Mouse (Mus musculus) macrophage (primary cell): ENCODE data around the gene Mapkapk2. TPM values are rescaled to one million over a fixed set of nuclear protein-coding genes. Genes with fewer than 3 reads are reported as not detected.
"Not testable (repeated sequence)": the region's sequence is repeated elsewhere in the genome, so short reads cannot be mapped to it uniquely, and the experiment has no call there.

ENCODE experiments used
- H3K27ac ChIP-seq: fragments of 350-480 bp; formaldehyde crosslinking; 2 replicates; pipeline ENCODE4 v1.9.0; 2021
- H3K36me3 ChIP-seq: fragments of 350-480 bp; formaldehyde crosslinking; 2 replicates; pipeline ENCODE4 v1.9.0; 2021; ENCODE audit errors: inconsistent target
- H3K4me3 ChIP-seq: fragments of 350-480 bp; formaldehyde crosslinking; 2 replicates; pipeline ENCODE4 v1.9.0; 2021; ENCODE audit errors: inconsistent target
- H3K79me2 ChIP-seq: fragments of 350-480 bp; formaldehyde crosslinking; 2 replicates; pipeline ENCODE4 v1.9.0; 2021; ENCODE audit errors: inconsistent target
- WGBS: methylation state at CpG from one replicate; pipeline ENCODE4 v1.1.7; 2026; ENCODE audit warnings: inconsistent platforms; ENCODE audit not compliant: missing documents; 5-methylcytosine and 5-hydroxymethylcytosine counted together
- polyA plus RNA-seq: library from polyadenylated mRNA; stranded (reverse); fragments of 250-400 nt; gene quantifications from 3 replicates; pipeline ENCODE4 v1.2.4, GENCODE M21; 2018; ENCODE audit warnings: inconsistent platforms
- total RNA-seq, 78 experiments: library from RNA; depleted of rRNA; stranded (reverse); fragments of 250-400 nt; gene quantifications; 1 replicate in 9 of 78; 2 replicates in 24 of 78; 3 replicates in 43 of 78; 4 replicates in 2 of 78; pipeline ENCODE4 v1.2.4; 2018; ENCODE audit warnings: inconsistent platforms in 56 of 78

Mapkapk2 gene
- 1,000 to 10,000 TPM in 2 of 26 experiments, 100 to 1,000 TPM in 16, 10 to 100 TPM in 8; 49.4 to 1,356 (median 242) TPM for total RNA-seq (2018; cell fraction: chromatin; rRNA removed)
- 100 to 1,000 TPM; 131 to 754 (median 228) TPM for total RNA-seq (2018; cell fraction: cytosol; rRNA removed)
- 1,000 to 10,000 TPM in 3 of 26 experiments, 100 to 1,000 TPM in 21, 10 to 100 TPM in 2; 85.5 to 1,231 (median 424) TPM for total RNA-seq (2018; cell fraction: nucleus; rRNA removed)
- polyA plus RNA-seq: 87.7 to 156 TPM (median 109 TPM) in 3 replicates

DNA sequence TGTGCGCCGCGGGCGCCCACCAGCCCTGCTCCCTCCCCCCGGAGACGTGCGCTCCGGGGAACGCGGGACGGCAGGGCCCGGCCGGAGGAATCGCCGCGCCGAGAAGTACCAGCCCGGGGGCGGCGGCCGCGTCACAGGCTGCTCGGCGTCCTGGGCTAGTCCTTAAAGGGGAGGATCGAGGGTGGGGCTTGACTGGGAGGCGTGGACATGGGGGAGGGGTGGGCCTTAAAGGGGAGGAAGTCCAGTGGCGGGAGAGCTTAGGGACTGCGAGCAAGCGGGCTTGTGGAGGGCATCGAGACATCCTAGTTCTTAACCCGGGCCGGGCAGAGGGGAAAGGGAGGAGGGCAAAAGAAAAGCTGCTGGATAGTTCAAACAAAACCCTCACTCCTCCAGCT is at the start of gene Mapkapk2:
Gene Mapkapk2, minus strand, starts transcription at position 127 of the 395 bp plus-strand sequence.
- WGBS: under 1% methylated on average over 31 of the region's 32 CpGs
- peak within 1 kb of the TSS; percentile 80 for H3K27ac ChIP-seq

GRCm38 (mm10) chr1:131146181-131146614 is 48.6 kb upstream of the Mapkapk2 start:
- Histone ChIP-seq H3K4me3 (no peak overlapping the region), H3K79me2 (no peaks in the 10 kb centered on the region), H3K36me3 (no peaks in the 10 kb centered on the region), H3K27ac (no peak overlapping the region)
- 4% methylated on average over 3 of the region's 3 CpGs for WGBS

More for the DNA sequence above, at the start of gene Mapkapk2:
- peak within 1 kb of the TSS; percentile 63 for H3K4me3 ChIP-seq
- peaks cover 44% of the 10 kb centered on the region for H3K79me2 ChIP-seq
- no peaks in the 10 kb centered on the region for H3K36me3 ChIP-seq

GRCm38 (mm10) chr1:131145222-131145621 is 47.6 kb upstream of the Mapkapk2 start:
- 93% methylated on average over 3 of the region's 3 CpGs for WGBS
- H3K36me3 ChIP-seq, H3K27ac ChIP-seq, H3K79me2 ChIP-seq, H3K4me3 ChIP-seq: not testable (repeated sequence)

GRCm38 (mm10) chr1:131142472-131142871 is 44.8 kb upstream of the Mapkapk2 start:
- 73% methylated on average over 1 of the region's 1 CpGs for WGBS
- Histone ChIP-seq H3K27ac (no peak overlapping the region), H3K36me3 (no peaks in the 10 kb centered on the region), H3K4me3 (no peak overlapping the region), H3K79me2 (no peaks in the 10 kb centered on the region)

GRCm38 (mm10) chr1:131141449-131141848 is 43.8 kb upstream of the Mapkapk2 start:
- Histone ChIP-seq H3K79me2 (no peaks in the 10 kb centered on the region), H3K4me3 (no peak overlapping the region), H3K36me3 (no peaks in the 10 kb centered on the region), H3K27ac (no peak overlapping the region)
- 7% methylated on average over 2 of the region's 2 CpGs for WGBS

GRCm38 (mm10) chr1:131139102-131140095 is 41.8 kb upstream of the Mapkapk2 start:
- WGBS: 35% methylated on average over 11 of the region's 11 CpGs
- H3K79me2 ChIP-seq: no peaks in the 10 kb centered on the region
- no peaks in the 10 kb centered on the region for H3K36me3 ChIP-seq
- peak overlapping the region; percentile 88 for H3K27ac ChIP-seq
- H3K4me3 ChIP-seq: peak overlapping the region; percentile 61

DNA sequence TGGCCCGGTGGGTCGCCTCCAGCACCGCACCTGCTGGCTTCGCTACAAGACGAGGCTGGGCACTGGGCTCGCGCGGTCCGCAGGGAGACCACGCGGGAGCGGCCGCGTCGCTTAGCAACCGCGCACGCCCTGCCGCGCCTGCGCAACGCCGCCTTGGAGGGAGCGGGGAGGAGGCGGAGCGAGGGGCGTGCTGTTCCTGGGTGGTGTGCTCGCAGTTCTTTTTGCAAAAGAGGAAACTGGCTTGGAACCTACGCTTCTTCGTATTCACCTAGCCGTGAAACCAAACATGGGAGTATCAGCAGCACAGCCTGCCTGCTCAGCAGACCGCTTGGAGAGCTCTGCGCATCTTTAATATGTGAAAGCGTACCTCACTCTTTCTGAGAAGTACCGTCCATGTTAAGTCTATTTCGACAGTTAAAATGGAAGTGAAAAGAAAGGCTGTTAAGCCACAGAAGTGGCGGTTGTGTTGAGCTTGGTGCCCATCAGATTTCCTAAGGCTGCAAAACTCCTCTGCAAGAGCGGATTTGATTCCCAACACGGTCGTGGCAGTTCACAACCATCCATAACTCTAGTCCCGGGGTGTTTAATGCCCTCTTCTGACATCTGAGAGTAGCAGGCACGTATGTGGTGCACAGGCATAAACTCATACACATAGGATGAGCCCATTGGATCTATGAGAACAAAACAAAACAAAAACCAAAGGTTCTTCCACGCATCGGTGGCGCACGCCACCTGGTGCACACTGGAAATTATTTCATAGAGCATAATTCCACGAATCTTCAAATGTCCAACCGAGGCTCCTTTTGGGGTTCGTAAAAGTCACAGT is 40.8 kb upstream of the Mapkapk2 start, which contains the start of gene Dyrk3:
Gene Dyrk3, minus strand, starts transcription at position 150 of the 826 bp plus-strand sequence.
- 2% methylated on average over 45 of the region's 49 CpGs for WGBS
- Histone ChIP-seq H3K36me3 (no peaks in the 10 kb centered on the region), H3K27ac (peak within 1 kb of the TSS; percentile 88), H3K79me2 (no peaks in the 10 kb centered on the region), H3K4me3 (peak within 1 kb of the TSS; percentile 61)

GRCm38 (mm10) chr1:131137717-131138118 is 40.1 kb upstream of the Mapkapk2 start:
- 1% methylated on average over 19 of the region's 36 CpGs for WGBS
- H3K36me3 ChIP-seq: no peaks in the 10 kb centered on the region
- peak overlapping the region; percentile 41 for H3K4me3 ChIP-seq
- H3K79me2 ChIP-seq: no peaks in the 10 kb centered on the region
- H3K27ac ChIP-seq: no peak overlapping the region

- Histone ChIP-seq H3K79me2 (no peaks in the 10 kb centered on the region), H3K27ac (no peak overlapping the region)
- WGBS: 44% methylated on average over 5 of the region's 5 CpGs
Measured at GRCm38 (mm10) chr1:131137111-131137510, 39.5 kb upstream of the Mapkapk2 start.

DNA sequence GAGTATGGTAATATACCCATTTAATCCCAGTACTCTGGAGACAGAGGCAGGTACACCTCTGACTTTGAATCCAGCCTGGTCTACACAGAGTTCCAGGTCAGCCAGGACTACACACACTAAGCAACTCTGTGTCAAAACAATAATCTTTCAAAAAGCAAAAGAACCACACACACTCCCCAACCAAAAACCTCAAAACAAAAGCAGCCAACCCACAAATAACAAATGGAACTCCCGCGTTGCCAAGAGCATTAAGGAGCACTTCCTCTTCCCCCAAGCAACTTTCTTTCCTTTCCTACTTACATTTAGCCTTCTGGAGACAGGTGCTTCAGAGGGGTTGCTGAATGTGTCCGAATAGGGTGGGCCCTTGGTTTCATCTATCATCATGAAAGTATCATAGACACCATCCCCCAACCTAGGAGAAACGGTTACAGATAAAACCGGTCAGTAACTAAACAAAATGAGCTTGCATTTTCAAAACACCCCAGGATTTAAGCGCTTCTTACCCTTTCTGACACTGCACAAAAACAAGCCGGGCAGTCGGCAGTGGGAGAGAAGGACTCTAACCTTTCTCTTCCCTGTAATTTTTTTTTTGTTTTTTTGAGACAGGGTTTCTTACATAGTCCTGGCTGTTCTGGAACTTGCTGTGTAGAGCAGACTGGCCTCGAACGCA is 38.5 kb upstream of the Mapkapk2 start:
- no peaks in the 10 kb centered on the region for H3K79me2 ChIP-seq
- no peak overlapping the region for H3K4me3 ChIP-seq
- H3K36me3 ChIP-seq: no peaks in the 10 kb centered on the region
- H3K27ac ChIP-seq: peak overlapping the region; percentile 17
- 29% methylated on average over 8 of the region's 10 CpGs for WGBS

More at GRCm38 (mm10) chr1:131137111-131137510, 39.5 kb upstream of the Mapkapk2 start:
- Histone ChIP-seq H3K36me3 (no peaks in the 10 kb centered on the region), H3K4me3 (peak overlapping the region; percentile 41; the same call in 1 of the 2 replicates)

DNA sequence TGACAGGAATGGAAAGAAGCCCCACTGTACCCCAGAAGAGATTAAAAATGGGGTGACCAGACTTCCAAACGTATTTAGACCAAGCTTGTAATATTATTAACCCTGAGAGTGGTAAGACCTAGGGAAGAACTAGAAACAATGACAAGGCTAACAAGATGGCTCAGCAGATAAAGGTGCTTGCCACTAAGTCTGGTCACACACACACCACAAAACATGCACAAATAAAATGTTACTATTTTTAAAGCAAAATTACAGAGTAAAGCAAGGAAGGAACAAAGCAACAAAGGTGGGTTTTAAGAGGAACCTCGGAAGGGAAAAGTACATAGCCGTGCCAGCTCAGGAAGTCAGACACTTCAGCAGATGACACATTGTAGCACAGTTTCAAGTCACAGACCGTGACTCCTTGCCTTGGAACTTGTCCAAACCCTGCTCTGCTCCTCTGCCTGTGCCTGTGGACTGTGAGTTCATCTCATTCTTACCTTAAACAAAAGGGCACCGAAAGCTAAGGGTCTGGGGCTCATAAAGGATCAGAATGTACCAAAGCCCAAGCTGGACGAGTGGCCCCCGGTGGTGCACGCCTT is 37.4 kb upstream of the Mapkapk2 start:
- Histone ChIP-seq H3K79me2 (no peaks in the 10 kb centered on the region), H3K4me3 (no peak overlapping the region), H3K36me3 (no peaks in the 10 kb centered on the region), H3K27ac (peak overlapping the region; percentile 17; the same call in 1 of the 2 replicates)
- WGBS: 42% methylated on average over 8 of the region's 8 CpGs

DNA sequence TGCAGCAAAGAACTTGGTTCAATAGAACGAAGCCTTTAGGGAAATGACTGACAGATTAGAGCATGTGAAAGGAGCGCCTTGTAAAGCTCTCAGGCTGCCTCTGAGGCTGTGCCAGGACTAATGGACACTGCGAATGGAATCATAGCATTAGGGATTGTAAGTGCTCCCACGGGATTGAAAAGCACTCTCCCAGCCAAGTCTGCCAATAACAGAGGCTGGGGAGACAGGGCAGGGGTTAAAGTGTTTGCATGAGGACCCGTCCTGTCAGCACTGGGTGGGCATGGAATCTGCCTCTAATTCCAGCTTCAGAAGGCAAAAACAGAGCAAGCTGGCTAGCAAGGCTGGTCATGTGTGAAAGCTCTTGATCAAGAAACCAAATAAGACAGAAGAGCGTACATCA is 36.6 kb upstream of the Mapkapk2 start:
- H3K27ac ChIP-seq: no peak overlapping the region
- no peaks in the 10 kb centered on the region for H3K36me3 ChIP-seq
- no peak overlapping the region for H3K4me3 ChIP-seq
- WGBS: 95% methylated on average over 6 of the region's 6 CpGs
- H3K79me2 ChIP-seq: no peaks in the 10 kb centered on the region

DNA sequence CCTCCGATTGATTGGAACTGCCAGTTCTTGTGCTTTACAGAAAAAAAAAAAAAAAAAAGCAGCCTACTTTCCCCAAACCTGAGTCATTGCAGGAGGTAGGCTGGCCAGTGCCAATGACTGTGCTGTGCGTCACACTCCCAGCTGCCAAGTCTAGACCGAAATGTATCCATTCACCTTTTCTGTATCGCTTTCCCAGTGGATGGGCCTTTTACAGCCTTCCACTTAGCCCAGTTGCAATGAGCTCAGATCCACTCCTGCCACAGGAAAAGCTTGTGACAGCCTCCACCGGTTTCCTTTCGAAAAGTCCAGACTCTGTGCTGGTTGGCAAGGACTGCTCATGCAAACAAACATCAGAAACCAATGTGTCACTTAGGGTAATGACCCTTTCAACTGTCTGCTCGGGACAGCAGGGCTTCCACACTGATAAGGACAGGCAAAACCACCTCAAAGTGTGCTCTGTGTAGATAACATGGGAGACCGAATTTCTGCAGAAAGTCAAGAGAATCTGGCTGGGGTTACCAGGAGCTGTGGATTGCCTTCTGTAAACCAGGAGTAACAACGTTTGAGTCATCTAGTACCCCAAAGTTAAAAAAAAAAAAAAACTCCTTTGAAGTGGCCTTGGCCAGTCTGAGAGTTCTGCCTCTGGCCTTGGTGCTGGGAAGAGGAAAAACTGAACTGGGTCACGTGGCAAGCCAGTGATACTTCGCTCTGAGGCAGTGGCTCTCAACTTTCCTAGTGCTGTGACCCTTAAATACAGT is 28.5 kb upstream of the Mapkapk2 start:
- Histone ChIP-seq H3K79me2 (no peaks in the 10 kb centered on the region), H3K27ac (no peak overlapping the region), H3K4me3 (no peak overlapping the region), H3K36me3 (no peaks in the 10 kb centered on the region)
- 33% methylated on average over 11 of the region's 11 CpGs for WGBS
